Mouse (Mus musculus): Measurements from ENCODE around the gene Fbp2.
A peak's percentile ranks its signal among the peaks of the same experiment; 100 is the strongest.

Gene Fbp2

GRCm38 (mm10) chr13:62857941-62858915 lies at the start of gene Fbp2:
TSS of gene Fbp2 (minus strand) at chr13:62858422.
- no peak for DNase-seq

- DNase-seq, result no peak
Measured at GRCm38 (mm10) chr13:62907527-62908162, 49.4 kb upstream of the Fbp2 start.

- no peak for DNase-seq
Measured at GRCm38 (mm10) chr13:62901139-62901538, 42.9 kb upstream of the Fbp2 start.

- DNase-seq, result no peak
Measured at GRCm38 (mm10) chr13:62897927-62898646, 39.9 kb upstream of the Fbp2 start.

- no peak for DNase-seq
Measured at GRCm38 (mm10) chr13:62893044-62893842, 35.0 kb upstream of the Fbp2 start.

GRCm38 (mm10) chr13:62889311-62889710 lies 31.1 kb upstream of the Fbp2 start:
- no peak for DNase-seq

GRCm38 (mm10) chr13:62887712-62888441 lies 29.7 kb upstream of the Fbp2 start, which contains the start of gene Fbp1:
TSS of gene Fbp1 (minus strand) at chr13:62888282.
- DNase-seq, result peak; percentile 66

- no peak for DNase-seq
Measured at GRCm38 (mm10) chr13:62884536-62884935, 26.3 kb upstream of the Fbp2 start.

GRCm38 (mm10) chr13:62883925-62884324 lies 25.7 kb upstream of the Fbp2 start:
- no peak for DNase-seq

- no peak for DNase-seq
Measured at GRCm38 (mm10) chr13:62883436-62883835, 25.2 kb upstream of the Fbp2 start.

- no peak for DNase-seq
Measured at GRCm38 (mm10) chr13:62882856-62883255, 24.6 kb upstream of the Fbp2 start.

- DNase-seq, result no peak
Measured at GRCm38 (mm10) chr13:62881336-62881735, 23.1 kb upstream of the Fbp2 start.

GRCm38 (mm10) chr13:62879831-62880615 lies 21.8 kb upstream of the Fbp2 start:
- peak; percentile 66 for DNase-seq

GRCm38 (mm10) chr13:62879411-62879810 lies 21.2 kb upstream of the Fbp2 start:
- DNase-seq, result peak; percentile 18

GRCm38 (mm10) chr13:62877247-62877646 lies 19.0 kb upstream of the Fbp2 start:
- no peak for DNase-seq

GRCm38 (mm10) chr13:62876111-62876510 lies 17.9 kb upstream of the Fbp2 start:
- DNase-seq, result no peak

- no peak for DNase-seq
Measured at GRCm38 (mm10) chr13:62872252-62872651, 14.0 kb upstream of the Fbp2 start.

- DNase-seq, result no peak
Measured at GRCm38 (mm10) chr13:62870605-62871004, 12.4 kb upstream of the Fbp2 start.

- no peak for DNase-seq
Measured at GRCm38 (mm10) chr13:62866817-62867216, 8.6 kb upstream of the Fbp2 start.

GRCm38 (mm10) chr13:62865651-62866315 lies 7.6 kb upstream of the Fbp2 start:
- no peak for DNase-seq

Measured in thymus, postnatal 14 days (tissue).